Mouse (Mus musculus): Measurements from ENCODE around the gene Arhgap9.

The Arhgap9 gene

GRCm38 (mm10) chr10:127322669-127323068 lies 905 bp downstream of the Arhgap9 start:
- DNase-seq (ENCODE audit: extremely low spot score): no peak

GRCm38 (mm10) chr10:127323131-127323855 lies 1.5 kb downstream of the Arhgap9 start:
- DNase-seq (ENCODE audit: extremely low spot score): no peak

GRCm38 (mm10) chr10:127324495-127324894 lies 2.7 kb downstream of the Arhgap9 start:
- peak; percentile 67 for DNase-seq (ENCODE audit: extremely low spot score)

GRCm38 (mm10) chr10:127325454-127326016 lies 3.8 kb downstream of the Arhgap9 start:
- no peak for DNase-seq (ENCODE audit: extremely low spot score)

- DNase-seq (ENCODE audit: extremely low spot score): peak; percentile 52
Observed at GRCm38 (mm10) chr10:127326017-127326801, 4.4 kb downstream of the Arhgap9 start.

- DNase-seq (ENCODE audit: extremely low spot score): no peak
Observed at GRCm38 (mm10) chr10:127326828-127327227, 5.1 kb downstream of the Arhgap9 start.

- no peak for DNase-seq (ENCODE audit: extremely low spot score)
Observed at GRCm38 (mm10) chr10:127327461-127328145, 5.8 kb downstream of the Arhgap9 start.

- no peak for DNase-seq (ENCODE audit: extremely low spot score)
Observed at GRCm38 (mm10) chr10:127330212-127330611, 8.4 kb downstream of the Arhgap9 start.

GRCm38 (mm10) chr10:127332211-127332874 lies 10.6 kb downstream of the Arhgap9 start:
- DNase-seq (ENCODE audit: extremely low spot score): peak; percentile 48

GRCm38 (mm10) chr10:127333152-127333551 lies 11.4 kb downstream of the Arhgap9 start:
- DNase-seq (ENCODE audit: extremely low spot score): no peak

GRCm38 (mm10) chr10:127335271-127335670 lies 13.5 kb downstream of the Arhgap9 start:
- no peak for DNase-seq (ENCODE audit: extremely low spot score)

- DNase-seq (ENCODE audit: extremely low spot score): no peak
Observed at GRCm38 (mm10) chr10:127336952-127337351, 15.2 kb downstream of the Arhgap9 start.

GRCm38 (mm10) chr10:127337536-127338099 lies 15.9 kb downstream of the Arhgap9 start:
- DNase-seq (ENCODE audit: extremely low spot score): no peak

GRCm38 (mm10) chr10:127338930-127339682 lies 17.3 kb downstream of the Arhgap9 start:
- DNase-seq (ENCODE audit: extremely low spot score): peak; percentile 91

GRCm38 (mm10) chr10:127339683-127340576 lies 18.2 kb downstream of the Arhgap9 start:
- peak; percentile 89 for DNase-seq (ENCODE audit: extremely low spot score)

GRCm38 (mm10) chr10:127340577-127341359 lies 19.0 kb downstream of the Arhgap9 start:
- peak; percentile 84 for DNase-seq (ENCODE audit: extremely low spot score)

GRCm38 (mm10) chr10:127341360-127341690 lies 19.6 kb downstream of the Arhgap9 start:
- peak; percentile 69 for DNase-seq (ENCODE audit: extremely low spot score)

- DNase-seq (ENCODE audit: extremely low spot score): peak; percentile 88
Observed at GRCm38 (mm10) chr10:127341891-127342639, 20.3 kb downstream of the Arhgap9 start, which contains the start of gene Gli1. Gene Gli1, minus strand, starts transcription at chr10:127341974.
